Mouse (Mus musculus) kidney, adult 10 weeks (tissue): ENCODE measurements around the gene Arel1. TPM values are rescaled to one million over a fixed set of nuclear protein-coding genes. Genes with fewer than 3 reads are reported as not detected.

Source experiments
- polyA plus RNA-seq: library from polyadenylated mRNA; stranded (reverse); fragments of 350-450 nt; fragmentation: Illumina TruSeq; extraction: RNeasy Lipid Tissue Mini Kit (QIAGEN cat#74804); gene quantifications from one replicate; pipeline ENCODE4 v1.2.3, GENCODE M21; 2014; ENCODE audit warnings: low read depth, low replicate concordance

Arel1 gene
- polyA plus RNA-seq: 11.5 TPM

DNA sequence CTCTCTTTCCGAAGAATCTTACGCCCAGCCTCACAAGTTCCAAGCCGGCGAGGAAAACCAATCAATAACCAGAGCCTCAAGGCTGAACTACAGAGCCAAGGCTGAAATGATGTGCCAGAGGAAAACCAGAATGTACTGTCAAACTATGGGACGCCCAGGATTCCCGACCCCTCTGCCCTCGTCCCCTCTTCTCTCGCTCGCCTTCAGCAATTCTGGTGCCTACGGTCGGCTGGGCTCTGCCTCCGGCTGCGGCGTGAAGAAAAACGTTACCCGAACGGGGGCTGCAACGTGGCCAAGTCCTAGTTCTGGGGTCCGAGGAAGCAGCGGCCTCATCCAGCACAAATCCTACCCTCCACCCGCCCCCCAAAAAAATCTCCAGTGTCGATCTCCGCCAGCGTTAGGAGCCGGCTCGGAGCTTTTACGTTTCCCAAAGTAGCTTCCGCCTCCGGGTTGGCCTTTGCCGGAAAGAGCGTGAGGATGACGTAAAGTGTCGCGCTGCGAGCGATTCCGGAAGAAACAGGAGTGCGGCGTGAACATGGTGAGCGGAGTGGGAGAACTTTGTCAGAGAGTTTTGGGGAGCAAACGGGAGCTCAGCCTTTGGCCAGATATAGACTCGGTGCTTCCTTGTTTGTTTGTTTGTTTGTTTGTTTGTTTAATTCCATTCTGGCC is at the start of gene Arel1, which contains the start of gene Fcf1:
TSS of gene Arel1 (minus strand) at position 473 of the 669 bp plus-strand sequence.
TSS of gene Fcf1 (plus strand) at position 470 of the 669 bp plus-strand sequence.

DNA sequence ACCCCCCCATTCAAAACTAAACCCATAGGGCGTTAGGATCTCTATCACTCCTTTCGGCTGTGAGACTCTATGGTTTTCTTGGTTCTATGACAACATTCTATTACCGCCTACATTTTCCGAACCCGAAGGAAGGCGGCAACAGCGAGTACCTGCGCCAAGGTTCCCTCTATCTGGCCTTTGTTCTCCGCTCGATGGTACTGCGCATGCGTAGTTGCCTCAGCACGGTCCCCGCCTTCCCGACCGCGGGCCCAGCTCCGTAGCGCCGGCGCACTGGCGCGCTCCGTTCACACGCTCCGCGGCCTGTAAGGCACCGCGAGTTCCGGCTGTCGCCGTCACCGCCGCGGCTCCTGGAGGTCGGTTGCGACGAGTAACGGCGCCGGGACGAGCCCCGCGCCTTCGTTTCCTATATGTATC is 25.4 kb upstream of the Arel1 start, which contains the start of gene Ylpm1:
TSS of gene Ylpm1 (plus strand) at position 239 of the 414 bp plus-strand sequence.

DNA sequence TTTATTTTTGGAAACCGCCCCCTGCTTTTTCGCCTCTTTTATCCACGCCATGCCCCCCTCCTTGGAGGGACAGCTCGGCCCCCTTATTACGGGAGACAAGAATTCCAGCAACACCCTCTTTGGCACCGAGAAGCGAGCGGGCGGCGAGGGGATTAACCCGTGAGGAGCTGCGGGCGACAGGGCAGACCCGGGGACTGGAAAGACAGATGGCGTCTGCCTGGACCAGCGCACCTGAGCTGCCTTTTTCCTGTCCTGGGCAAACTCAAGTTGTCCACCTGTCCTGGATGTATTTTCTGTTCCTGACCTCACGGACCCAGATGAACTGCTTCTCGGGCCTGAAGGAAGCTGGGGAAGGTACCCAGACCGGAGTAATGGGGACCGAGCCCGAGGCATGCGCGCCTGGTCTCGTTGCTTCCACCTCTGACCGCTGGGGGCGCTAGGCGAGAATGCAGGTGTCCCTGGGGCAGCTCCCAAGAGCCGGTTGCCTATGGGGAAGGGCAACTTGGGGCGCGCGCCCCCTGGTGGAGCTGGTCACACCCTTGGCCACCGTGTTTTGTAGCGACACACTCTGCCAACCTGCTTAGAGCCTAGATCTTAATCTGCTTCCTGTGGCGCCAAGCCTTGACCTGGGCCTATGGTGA is 94.1 kb downstream of the Arel1 start, which contains the start of gene Ltbp2:
TSS of gene Ltbp2 (minus strand) at position 52 of the 641 bp plus-strand sequence.

Other genes with a start within 250 kb of the Arel1 start
- 18.1 TPM for gene Npc2, start 197.7 kb downstream of the Arel1 start, polyA plus RNA-seq
- 170 TPM for gene Isca2, start 197.6 kb downstream of the Arel1 start, polyA plus RNA-seq
- gene Ltbp2, start 94.4 kb downstream of the Arel1 start, polyA plus RNA-seq: not detected
- 121 TPM for gene Fcf1, start within 50 bp of the Arel1 start, polyA plus RNA-seq
- 33.6 TPM for gene Ylpm1, start 25.4 kb upstream of the Arel1 start, polyA plus RNA-seq
- gene Prox2, start 139.9 kb upstream of the Arel1 start, polyA plus RNA-seq: 1.5 TPM
- gene Dlst, start 139.9 kb upstream of the Arel1 start, polyA plus RNA-seq: 373 TPM
- not detected for gene Rps6kl1, start 180.4 kb upstream of the Arel1 start, polyA plus RNA-seq
- not detected for gene Pgf, start 206.9 kb upstream of the Arel1 start, polyA plus RNA-seq
- gene Eif2b2, start 248.6 kb upstream of the Arel1 start, polyA plus RNA-seq: 3.2 TPM